ENCODE assay signal across 13 mouse cellular contexts in the genomic region with DNA sequence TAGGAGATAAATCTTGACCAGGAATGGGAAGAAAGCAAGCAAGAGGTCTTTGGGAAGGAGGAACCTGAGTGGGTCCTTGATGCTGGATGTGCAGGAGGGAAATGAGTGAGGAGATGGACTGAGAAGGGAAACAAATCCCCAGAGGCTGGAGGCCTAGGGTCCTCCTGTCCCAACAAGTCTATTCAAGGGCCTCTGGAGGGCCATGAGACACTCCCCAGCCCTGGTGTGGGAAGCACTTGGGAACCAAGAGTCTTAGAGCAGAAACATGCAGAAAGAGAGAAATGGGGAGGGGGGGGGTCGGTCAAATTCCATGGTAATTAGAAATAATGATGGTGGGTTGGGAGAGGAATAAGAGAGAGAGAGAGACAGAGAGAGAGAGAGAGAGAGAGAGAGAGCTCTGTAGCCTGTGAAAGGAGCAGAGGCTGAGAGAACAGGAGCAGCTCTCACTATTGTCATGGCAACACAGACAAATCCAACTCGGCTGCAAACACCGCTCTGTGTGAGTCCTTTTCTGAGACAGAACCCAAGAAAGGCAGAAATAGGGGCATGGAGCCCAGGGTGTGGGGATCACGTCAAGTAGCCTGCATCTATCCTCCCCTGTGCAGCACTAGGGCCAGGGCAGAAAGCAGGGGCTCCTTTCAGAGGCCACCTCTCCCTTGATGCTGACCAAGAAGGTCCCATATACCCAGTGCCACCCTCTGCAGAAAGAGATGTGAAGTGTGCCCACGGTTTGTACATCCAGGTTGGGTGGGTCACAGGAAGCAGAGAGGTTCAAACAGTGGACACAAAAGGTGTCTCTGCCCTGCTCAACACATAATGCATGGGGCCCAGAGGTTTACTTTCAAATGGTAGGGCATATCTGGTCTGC. TPM values are rescaled to one million over a fixed set of nuclear protein-coding genes. Genes with fewer than 3 reads are reported as not detected.
A peak's percentile ranks its signal among the peaks of the same experiment; 100 is the strongest.
DNase-seq lines count a peak whose midpoint lies in the region; ATAC-seq and TF ChIP-seq lines count a peak whose summit lies in the region.
"Had no signal": no experiment of that assay in that cellular context is flagged by ENCODE, and none has a peak within 500 bp of the region (broad histone marks: within the 10 kb centered on the region; RNA-seq: fewer than 3 reads in every experiment).

No protein-coding gene starts in this region.

- peaks cover 11% of the 10 kb centered on the region for H3K4me1 ChIP-seq in forebrain, embryonic 16.5 days (replicated peaks; ENCODE audit: control insufficient read depth, insufficient read depth, low read length)
- no peaks in the 10 kb centered on the region for H3K4me1 ChIP-seq in liver, postnatal 0 days (ENCODE audit: insufficient read depth)

- no peaks in the 10 kb centered on the region for H3K27me3 ChIP-seq in forebrain, embryonic 16.5 days (replicated peaks; ENCODE audit: control insufficient read depth, insufficient read depth, low read length)
- no peaks in the 10 kb centered on the region for H3K27me3 ChIP-seq in liver, postnatal 0 days (ENCODE audit: insufficient read depth, low read length)

- no peaks in the 10 kb centered on the region for H3K9me3 ChIP-seq in forebrain, embryonic 16.5 days (ENCODE audit: control insufficient read depth, low read length)
- H3K9me3 ChIP-seq in liver, postnatal 0 days (ENCODE audit: low read length): no peaks in the 10 kb centered on the region

- intact Hi-C loops in heart, postnatal 36 days (cut with DNase I): no loop called here

- WGBS in forebrain, embryonic 16.5 days: 14% methylated on average over 5 of the region's 5 CpGs
- WGBS in liver, postnatal 0 days (ENCODE audit: insufficient replicate concordance): 54% methylated on average over 5 of the region's 5 CpGs

- no peak for TF ChIP-seq EP300 in liver, postnatal 0 days (IDR thresholded peaks at IDR 0.05; ENCODE audit: low read depth)

- peak; percentile 44 to 55 for DNase-seq in layer of hippocampus, adult 2 months (ENCODE audit: low spot score in 2 of 2)
- DNase-seq in layer of hippocampus, postnatal 25 days (ENCODE audit: extremely low spot score in 1 of 2, low spot score in 1 of 2): no peak
- peak; percentile 26 to 59 for DNase-seq in layer of hippocampus, postnatal 14 days (ENCODE audit: low spot score in 2 of 2)
- peak; percentile 24 for DNase-seq in right cerebral cortex, postnatal 14 days
- no peak for DNase-seq in spleen, postnatal 10 days (ENCODE audit: low spot score in 2 of 2)
- no peak for DNase-seq in liver, postnatal 0 days
- DNase-seq in heart, postnatal 36 days: no peak
- DNase-seq: cerebellum, postnatal 36 days; kidney, postnatal 25 days; lung, postnatal 14 days had no signal

- H3K4me3 ChIP-seq in layer of hippocampus, adult 2 months: no peak overlapping the region
- H3K4me3 ChIP-seq in forebrain, embryonic 16.5 days (replicated peaks; ENCODE audit: low read length): no peak overlapping the region
- H3K4me3 ChIP-seq in liver, postnatal 0 days (ENCODE audit: low read depth, low read length): no peak overlapping the region

- H3K4me2 ChIP-seq in forebrain, embryonic 16.5 days (ENCODE audit: low read length): no peak overlapping the region
- H3K4me2 ChIP-seq in liver, postnatal 0 days (ENCODE audit: low read depth, low read length): no peak overlapping the region

- TF ChIP-seq CTCF in layer of hippocampus, adult 2 months (conservative IDR thresholded peaks at IDR 0.05): no peak
- TF ChIP-seq CTCF in liver, postnatal 0 days (IDR thresholded peaks at IDR 0.05; ENCODE audit: low read depth): no peak

- peak overlapping the region; percentile 79 for H3K27ac ChIP-seq in layer of hippocampus, adult 2 months
- H3K27ac ChIP-seq in forebrain, embryonic 16.5 days (ENCODE audit: low read length): peak overlapping the region; percentile 62
- no peak overlapping the region for H3K27ac ChIP-seq in liver, postnatal 0 days (ENCODE audit: low read depth)

- H3K9ac ChIP-seq in forebrain, embryonic 16.5 days (replicated peaks; ENCODE audit: low read depth, low read length): 0 out of 2 replicates have a peak overlapping the region, but pooled peaks have one; percentile 2
- H3K9ac ChIP-seq in liver, postnatal 0 days (replicated peaks): no peak overlapping the region

- H3K36me3 ChIP-seq in forebrain, embryonic 16.5 days (ENCODE audit: control insufficient read depth, insufficient read depth): no peaks in the 10 kb centered on the region
- no peaks in the 10 kb centered on the region for H3K36me3 ChIP-seq in liver, postnatal 0 days (replicated peaks; ENCODE audit: insufficient read depth, low read length)

- peak; percentile 93 for ATAC-seq in forebrain, embryonic 16.5 days
- no peak for ATAC-seq in liver, postnatal 0 days
- ATAC-seq: Patski had no signal

RNA-seq across cellular contexts. Expression of gene Lrrn2, which starts 21.3 kb away (rescaled TPM):
- 100 to 1,000 TPM; 218 to 236 TPM for total RNA-seq in layer of hippocampus, adult 2 months (2021)
- total RNA-seq in layer of hippocampus, postnatal 25 days (2021): 100 to 1,000 TPM; 208 to 219 TPM
- polyA plus RNA-seq in forebrain, embryonic 16.5 days (2015; fragmentation: Nextera tagmentation; extraction: Ambion mirVana): 48.6 and 53.8 TPM in 2 replicates
- 100 to 1,000 TPM; 193 to 194 TPM for total RNA-seq in layer of hippocampus, postnatal 14 days (2021)
- 0.05 TPM in 1 of 2 replicates, not detected in the other for polyA plus RNA-seq in liver, postnatal 0 days (2015; fragmentation: Nextera tagmentation; extraction: Ambion mirVana)
- total RNA-seq in heart, postnatal 36 days (2021): 1 to 10 TPM; 2.4 to 2.8 TPM
- total RNA-seq: neutrophil, adult 5-6 weeks had no signal
- polyA plus RNA-seq: Patski had no signal

Comparison
In these comparisons a context has a peak if more than half of its experiments do, and no peak if none do; other contexts are left out.
1. DNase-seq: peak in layer of hippocampus, adult 2 months (2 of 2), layer of hippocampus, postnatal 14 days (2 of 2) and right cerebral cortex, postnatal 14 days (single experiment); none in layer of hippocampus, postnatal 25 days (0 of 2), spleen, postnatal 10 days (0 of 2), liver, postnatal 0 days (single experiment) and heart, postnatal 36 days (0 of 2).
2. RNA of gene Lrrn2, which starts 21.3 kb away (total RNA-seq): 218 to 236 TPM in layer of hippocampus, adult 2 months, 208 to 219 TPM in layer of hippocampus, postnatal 25 days and 193 to 194 TPM in layer of hippocampus, postnatal 14 days; 2.4 to 2.8 TPM in heart, postnatal 36 days; every median in the first group is over 10 times any median in the second.